Mouse (Mus musculus) embryonic facial prominence, embryonic 11.5 days (tissue): ENCODE results near the gene Mier3. TPM values are rescaled to one million over a fixed set of nuclear protein-coding genes. Genes with fewer than 3 reads are reported as not detected.

ENCODE experiments used
- ATAC-seq: fragments of 200-750 bp; cut with Nextera tagmentation; replicated peaks from 2 replicates; pipeline ENCODE4 v1.8.0; 2017; ENCODE audit warnings: low read depth; ENCODE audit not compliant: insufficient number of reproducible peaks, low FRiP score, low TSS enrichment
- DNase-seq: peaks from one replicate; pipeline ENCODE4 v3.0.0-alpha.2; 2015; ENCODE audit warnings: low spot score
- H3K27ac ChIP-seq: fragments of 300-500 bp; sonication (generic); replicated peaks from 2 replicates; pipeline ENCODE4 v1.5.1; 2014; ENCODE audit warnings: mild to moderate bottlenecking, low read depth, low read length, control low read depth
- H3K27me3 ChIP-seq: fragments of 300-500 bp; sonication (generic); 2 replicates; pipeline ENCODE4 v1.6.1; 2014; ENCODE audit warnings: mild to moderate bottlenecking, low read length, moderate library complexity, mixed read lengths; ENCODE audit not compliant: control insufficient read depth, insufficient read depth
- H3K36me3 ChIP-seq: fragments of 300-500 bp; sonication (generic); replicated peaks from 2 replicates; pipeline ENCODE4 v1.6.1; 2014; ENCODE audit warnings: low read depth, mild to moderate bottlenecking, low read length, moderate library complexity, mixed read lengths; ENCODE audit not compliant: control insufficient read depth, insufficient read depth
- H3K4me1 ChIP-seq: fragments of 300-500 bp; sonication (generic); 2 replicates; pipeline ENCODE4 v1.6.1; 2014; ENCODE audit warnings: low read length, mixed read lengths; ENCODE audit not compliant: control insufficient read depth, insufficient read depth
- H3K4me2 ChIP-seq: fragments of 300-500 bp; sonication (generic); 2 replicates; pipeline ENCODE4 v1.6.1; 2014; ENCODE audit warnings: low read depth, mild to moderate bottlenecking, control low read depth, low read length, moderate library complexity
- H3K4me3 ChIP-seq: fragments of 300-500 bp; sonication (generic); 2 replicates; pipeline ENCODE4 v1.5.1; 2014; ENCODE audit warnings: low read depth, low read length, control low read depth
- H3K9ac ChIP-seq: fragments of 300-500 bp; sonication (generic); replicated peaks from 2 replicates; pipeline ENCODE4 v1.6.1; 2014; ENCODE audit warnings: mild to moderate bottlenecking, control low read depth, low read length
- H3K9me3 ChIP-seq: fragments of 300-500 bp; sonication (generic); replicated peaks from 2 replicates; pipeline ENCODE4 v1.6.1; 2016; ENCODE audit warnings: mild to moderate bottlenecking, low read length, inconsistent platforms, mixed read lengths; ENCODE audit not compliant: control insufficient read depth
- WGBS: fragments of 180-500 bp; shearing (Covaris S2); extraction: QIAGEN DNeasy Blood & Tissue Kit; methylation state at CpG from one replicate; pipeline ENCODE4 v1.1.7; 2014; 5-methylcytosine and 5-hydroxymethylcytosine counted together
- polyA plus RNA-seq: library from polyadenylated mRNA; unstranded; fragments of >200 nt; fragmentation: Nextera tagmentation; extraction: Ambion mirVana; gene quantifications from 2 replicates; pipeline ENCODE4 v1.2.1, GENCODE M21; 2014

The Mier3 gene
- polyA plus RNA-seq, 1 experiment from 2014 or later: 31.5 TPM

DNA sequence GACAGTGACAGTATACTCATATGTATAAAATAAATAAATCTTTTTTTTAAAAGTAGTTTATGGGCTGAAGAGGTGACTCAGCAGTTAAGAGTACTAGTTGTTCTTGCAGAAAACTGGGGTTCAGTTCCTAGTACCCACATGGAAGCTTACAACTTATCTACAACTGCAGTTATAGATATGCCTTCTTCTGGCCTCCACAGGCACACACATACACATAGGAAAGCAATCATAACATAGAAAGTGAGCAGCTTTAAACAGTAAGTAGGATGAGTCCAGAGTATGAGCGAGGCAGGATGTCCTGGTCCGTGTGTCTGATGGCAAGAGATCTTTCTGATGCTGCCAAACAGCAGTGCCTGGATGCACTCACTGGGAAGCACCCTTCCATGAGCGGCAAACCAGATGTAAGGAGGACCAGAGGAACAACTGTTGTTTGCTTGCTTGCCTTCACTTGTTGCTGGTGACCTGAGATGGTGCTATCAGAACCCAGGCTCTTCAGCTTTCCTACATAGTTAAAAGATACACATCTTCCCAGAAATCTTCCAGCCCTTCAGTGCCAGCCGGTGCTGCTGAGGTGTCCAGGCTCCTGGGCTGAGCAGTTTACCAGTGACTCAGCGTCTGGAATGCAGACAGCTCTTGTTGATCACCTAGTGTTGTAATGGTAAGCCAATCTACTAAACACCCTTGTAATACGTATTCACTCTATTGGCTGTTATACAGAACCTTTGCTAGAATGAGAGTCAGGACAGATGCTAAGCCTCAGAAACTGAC, 63.6 kb downstream of the Mier3 start:
- Histone ChIP-seq H3K4me1 (no peaks in the 10 kb centered on the region), H3K27me3 (no peaks in the 10 kb centered on the region), H3K4me3 (no peak overlapping the region), H3K9ac (no peak overlapping the region), H3K27ac (no peak overlapping the region), H3K9me3 (no peaks in the 10 kb centered on the region), H3K36me3 (no peaks in the 10 kb centered on the region; the same call in 1 of the 2 replicates), H3K4me2 (no peak overlapping the region)
- ATAC-seq (no peak), DNase-seq (no peak)
- 88% methylated on average over 6 of the region's 6 CpGs for WGBS

DNA sequence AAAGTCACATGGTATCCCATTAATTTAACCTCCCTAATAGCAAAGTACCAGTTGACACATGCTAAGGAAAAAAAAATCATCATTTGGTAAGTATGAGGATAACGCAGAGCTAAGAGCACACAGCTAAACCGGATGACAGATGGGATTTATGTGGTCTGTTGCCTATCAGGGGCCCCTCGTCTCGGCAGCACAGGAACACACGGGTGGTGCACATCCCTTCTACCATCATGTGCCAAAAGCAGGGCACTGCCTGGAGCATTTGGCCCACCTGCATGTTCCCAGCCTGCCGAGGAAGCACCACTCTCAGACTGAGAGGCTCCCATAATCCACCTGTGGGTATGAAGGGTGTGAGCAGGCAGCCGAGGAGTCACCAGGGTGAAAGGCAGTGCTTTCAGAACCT, 64.4 kb downstream of the Mier3 start:
- H3K9ac ChIP-seq: no peak overlapping the region
- WGBS: 87% methylated on average over 7 of the region's 7 CpGs
- DNase-seq (no peak), ATAC-seq (no peak)
- no peaks in the 10 kb centered on the region for H3K27me3 ChIP-seq
- no peaks in the 10 kb centered on the region for H3K9me3 ChIP-seq
- H3K4me3 ChIP-seq: no peak overlapping the region
- no peak overlapping the region for H3K27ac ChIP-seq
- no peak overlapping the region for H3K4me2 ChIP-seq
- H3K36me3 ChIP-seq: no peaks in the 10 kb centered on the region; the same call in 1 of the 2 replicates
- H3K4me1 ChIP-seq: no peaks in the 10 kb centered on the region

DNA sequence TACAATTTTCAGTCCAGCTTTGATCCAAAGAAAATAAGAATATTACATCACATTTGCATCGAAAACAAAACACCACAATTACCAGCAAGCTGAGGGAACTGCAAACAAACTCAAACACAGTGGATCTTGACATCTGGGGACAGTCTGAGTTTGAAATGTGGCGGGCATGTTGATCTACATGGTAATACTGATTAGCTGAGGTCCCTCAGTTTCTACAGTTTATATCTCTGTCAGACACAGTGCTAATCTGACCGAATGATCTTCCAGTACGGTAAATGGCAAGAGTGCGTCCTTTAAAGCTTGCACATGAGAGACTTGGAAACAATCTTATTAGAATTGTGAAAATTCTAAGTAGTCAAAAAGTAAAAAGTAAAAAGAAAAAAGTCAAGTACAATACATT, 66.1 kb downstream of the Mier3 start:
- Histone ChIP-seq H3K27me3 (no peaks in the 10 kb centered on the region), H3K27ac (no peak overlapping the region), H3K4me2 (no peak overlapping the region), H3K4me1 (no peaks in the 10 kb centered on the region), H3K4me3 (no peak overlapping the region), H3K36me3 (peaks cover 2% of the 10 kb centered on the region; the same call in 1 of the 2 replicates), H3K9ac (no peak overlapping the region), H3K9me3 (no peaks in the 10 kb centered on the region)
- 90% methylated on average over 5 of the region's 5 CpGs for WGBS
- ATAC-seq (no peak), DNase-seq (no peak)

DNA sequence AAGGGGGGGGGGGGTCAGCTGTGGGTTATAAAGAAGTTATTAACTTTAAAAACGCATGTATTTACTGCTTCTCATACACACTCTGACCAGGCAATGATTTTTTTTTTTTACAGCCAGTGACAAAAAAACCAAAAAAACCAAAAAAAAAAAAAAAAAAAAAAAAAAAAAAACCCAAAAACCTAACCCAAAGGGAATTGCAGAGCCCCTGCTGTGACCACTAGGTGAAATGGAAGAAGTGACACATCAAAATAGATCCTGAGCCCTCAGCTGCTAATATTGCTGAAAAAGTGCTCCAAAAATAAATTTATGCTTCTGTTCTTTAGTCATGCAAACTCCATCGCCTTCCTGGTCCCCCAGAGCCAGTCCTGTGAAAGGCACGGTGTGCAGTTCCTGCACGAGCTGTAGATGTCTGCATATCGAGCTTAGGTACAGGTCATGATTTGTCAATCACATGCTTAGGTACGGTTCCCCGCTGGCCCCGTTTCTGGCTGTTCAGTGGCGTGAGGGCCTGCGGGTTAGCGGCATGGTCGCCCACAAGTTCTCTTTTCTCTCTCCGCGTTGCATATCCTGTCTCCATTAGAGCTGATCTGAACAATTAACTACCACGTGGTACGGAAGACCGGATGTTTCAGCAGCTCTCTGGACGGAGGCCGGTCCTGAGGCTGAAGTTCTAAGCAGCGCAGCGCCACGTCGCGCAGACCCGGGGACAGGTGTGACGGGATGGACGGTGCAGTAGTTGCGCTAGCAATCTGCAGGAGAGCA, 67.7 kb downstream of the Mier3 start:
- WGBS: 94% methylated on average over 28 of the region's 28 CpGs
- no peak for DNase-seq

DNA sequence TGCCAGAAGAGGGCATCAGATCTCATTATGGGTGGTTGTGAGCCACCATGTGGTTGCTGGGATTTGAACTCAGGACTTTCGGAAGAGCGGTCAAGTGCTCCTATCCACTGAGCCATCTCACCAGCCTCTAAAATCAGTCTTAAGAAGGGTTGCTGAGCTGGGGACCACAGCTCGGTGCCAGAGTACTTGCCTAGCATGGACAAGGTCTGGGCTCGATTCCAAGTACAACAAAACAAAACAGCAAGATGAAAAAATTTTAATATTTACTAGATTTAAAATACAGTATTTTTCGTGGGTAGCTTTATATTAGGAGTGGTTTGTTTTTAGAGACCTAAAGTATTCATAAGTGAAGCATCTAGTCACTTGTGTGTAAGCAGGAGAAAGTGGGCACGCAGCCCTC, 72.5 kb downstream of the Mier3 start:
- H3K9me3 ChIP-seq: no peaks in the 10 kb centered on the region
- ATAC-seq (no peak), DNase-seq (no peak)
- no peak overlapping the region for H3K4me2 ChIP-seq
- H3K4me1 ChIP-seq: no peaks in the 10 kb centered on the region
- H3K27ac ChIP-seq: no peak overlapping the region
- no peak overlapping the region for H3K4me3 ChIP-seq
- H3K9ac ChIP-seq: no peak overlapping the region
- peaks cover 8% of the 10 kb centered on the region for H3K36me3 ChIP-seq
- H3K27me3 ChIP-seq: no peaks in the 10 kb centered on the region
- WGBS: 93% methylated on average over 6 of the region's 6 CpGs

More for the DNA sequence above, 67.7 kb downstream of the Mier3 start:
- H3K9ac ChIP-seq: no peak overlapping the region
- H3K27me3 ChIP-seq: no peaks in the 10 kb centered on the region
- no peak overlapping the region for H3K4me2 ChIP-seq
- no peak for ATAC-seq
- H3K36me3 ChIP-seq: peaks cover 2% of the 10 kb centered on the region; the same call in 1 of the 2 replicates
- no peaks in the 10 kb centered on the region for H3K9me3 ChIP-seq
- H3K27ac ChIP-seq: no peak overlapping the region
- H3K4me1 ChIP-seq: no peaks in the 10 kb centered on the region
- no peak overlapping the region for H3K4me3 ChIP-seq

DNA sequence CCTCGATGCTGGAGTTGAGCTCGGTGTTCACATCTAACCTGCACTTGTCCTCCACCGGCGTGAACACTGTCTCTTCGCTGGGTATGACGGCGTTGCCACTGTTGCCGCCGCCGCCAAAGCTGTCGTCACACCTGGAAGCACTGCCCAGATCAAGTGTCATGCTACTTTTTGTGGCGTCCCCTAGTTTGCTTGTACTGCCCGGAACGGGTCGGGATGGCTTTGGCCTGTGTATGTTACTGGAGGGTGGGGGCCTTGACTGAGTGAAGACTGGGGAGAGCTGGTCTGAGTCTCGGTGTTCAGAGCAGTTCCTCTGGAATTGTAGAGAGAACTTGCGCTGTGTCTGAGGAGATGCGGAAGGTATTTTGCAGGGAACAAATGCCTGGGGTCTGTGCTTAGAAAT, 74.6 kb downstream of the Mier3 start:
- ATAC-seq (no peak), DNase-seq (no peak)
- peaks cover 7% of the 10 kb centered on the region for H3K36me3 ChIP-seq
- no peaks in the 10 kb centered on the region for H3K9me3 ChIP-seq
- WGBS: 98% methylated on average over 18 of the region's 18 CpGs
- no peaks in the 10 kb centered on the region for H3K27me3 ChIP-seq
- no peaks in the 10 kb centered on the region for H3K4me1 ChIP-seq
- H3K27ac ChIP-seq: no peak overlapping the region
- no peak overlapping the region for H3K9ac ChIP-seq
- no peak overlapping the region for H3K4me3 ChIP-seq
- no peak overlapping the region for H3K4me2 ChIP-seq

DNA sequence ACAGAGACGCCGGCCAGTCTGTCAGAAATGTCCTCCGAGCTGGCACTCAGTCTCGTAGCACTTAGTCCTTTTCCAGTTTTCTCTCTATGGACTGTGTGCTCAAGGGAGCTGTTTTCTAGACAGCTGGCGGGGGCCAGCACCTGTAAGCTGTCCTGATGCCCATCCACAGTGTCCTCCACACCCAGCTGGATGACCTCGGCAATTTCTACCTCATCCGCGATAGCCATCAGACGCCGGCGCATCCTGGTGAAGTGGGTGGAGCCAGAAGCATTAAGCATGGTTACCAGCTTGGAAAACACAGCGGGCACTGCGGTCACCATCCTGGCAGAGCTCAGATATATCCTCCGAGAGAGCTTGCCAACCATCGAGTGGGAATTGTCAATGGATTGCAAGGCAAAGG, 75.2 kb downstream of the Mier3 start:
- Histone ChIP-seq H3K9ac (no peak overlapping the region), H3K4me2 (no peak overlapping the region), H3K27me3 (no peaks in the 10 kb centered on the region), H3K27ac (no peak overlapping the region), H3K4me3 (no peak overlapping the region), H3K4me1 (no peaks in the 10 kb centered on the region), H3K36me3 (peaks cover 9% of the 10 kb centered on the region), H3K9me3 (no peaks in the 10 kb centered on the region)
- 96% methylated on average over 15 of the region's 15 CpGs for WGBS
- DNase-seq (no peak), ATAC-seq (no peak)

DNA sequence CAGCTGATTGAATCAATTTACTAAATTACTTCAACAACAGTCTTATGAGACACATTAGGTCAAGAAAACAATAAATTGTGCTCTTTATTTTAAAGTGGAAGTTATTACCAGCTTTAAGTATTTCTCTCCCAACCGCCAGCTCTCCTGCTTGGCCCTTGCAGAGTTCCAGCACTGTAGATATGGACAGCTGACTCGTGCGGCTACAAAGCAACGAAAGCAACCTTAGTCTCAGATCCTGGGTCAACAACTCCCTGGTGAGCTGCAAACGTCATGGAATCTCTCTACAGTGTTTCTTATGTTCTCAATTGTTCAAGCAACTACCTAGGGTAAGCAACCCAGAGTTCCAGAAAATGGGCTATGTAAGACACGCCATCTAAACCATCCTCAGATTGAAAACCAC, 76.2 kb downstream of the Mier3 start:
- H3K4me3 ChIP-seq: no peak overlapping the region

More for the DNA sequence above, 76.2 kb downstream of the Mier3 start:
- WGBS: 88% methylated on average over 6 of the region's 6 CpGs
- Histone ChIP-seq H3K4me1 (no peaks in the 10 kb centered on the region), H3K9me3 (no peaks in the 10 kb centered on the region), H3K36me3 (peaks cover 9% of the 10 kb centered on the region), H3K27me3 (no peaks in the 10 kb centered on the region), H3K9ac (no peak overlapping the region), H3K27ac (no peak overlapping the region), H3K4me2 (no peak overlapping the region)
- ATAC-seq: no peak
- DNase-seq: no peak
